12 mouse cellular contexts compared by ENCODE assay signal in genomic region chr11:63463797-63464331, GRCm38 (mm10).
A peak's percentile ranks its signal among the peaks of the same experiment; 100 is the strongest.
DNase-seq lines count a peak whose midpoint lies in the region; ATAC-seq and TF ChIP-seq lines count a peak whose summit lies in the region.
"Had no signal": no experiment of that assay in that cellular context is flagged by ENCODE, and none has a peak within 500 bp of the region (broad histone marks: within the 10 kb centered on the region; RNA-seq: fewer than 3 reads in every experiment).

No protein-coding gene starts in this region.

- H3K36me3 ChIP-seq in heart, embryonic 16.5 days (ENCODE audit: control insufficient read depth, insufficient read depth): no peaks in the 10 kb centered on the region
- H3K36me3 ChIP-seq in embryonic facial prominence, embryonic 10.5 days (replicated peaks): no peaks in the 10 kb centered on the region
- H3K36me3 ChIP-seq in kidney, adult 2 months (ENCODE audit: control insufficient read depth, insufficient read depth, low read length): no peaks in the 10 kb centered on the region
- no peaks in the 10 kb centered on the region for H3K36me3 ChIP-seq in midbrain, embryonic 15.5 days (replicated peaks)

- TF ChIP-seq POLR2A in kidney, adult 2 months (IDR thresholded peaks at IDR 0.05; ENCODE audit: low read depth, low read length): no peak

- no peak for ATAC-seq in heart, embryonic 16.5 days (replicated peaks; ENCODE audit: extremely low read depth, insufficient read depth, low FRiP score)
- no peak for ATAC-seq in midbrain, embryonic 15.5 days (replicated peaks)
- no peak for ATAC-seq in granulocyte monocyte progenitor cell, adult 5-6 weeks (replicated peaks; ENCODE audit: poor library complexity, severe bottlenecking)

- H3K27me3 ChIP-seq in heart, embryonic 16.5 days (ENCODE audit: control insufficient read depth, insufficient read depth, low read length): peaks cover 3% of the 10 kb centered on the region; the same call in 1 of the 2 replicates
- H3K27me3 ChIP-seq in embryonic facial prominence, embryonic 10.5 days (replicated peaks; ENCODE audit: low read depth, poor library complexity, severe bottlenecking): peaks cover 25% of the 10 kb centered on the region
- no peaks in the 10 kb centered on the region for H3K27me3 ChIP-seq in kidney, adult 2 months (replicated peaks; ENCODE audit: control insufficient read depth, insufficient read depth, low read length)
- H3K27me3 ChIP-seq in midbrain, embryonic 15.5 days (replicated peaks): no peaks in the 10 kb centered on the region
- H3K27me3 ChIP-seq: CH12.LX had no signal

- no peak overlapping the region for H3K27ac ChIP-seq in heart, embryonic 16.5 days (ENCODE audit: low read length)
- H3K27ac ChIP-seq in embryonic facial prominence, embryonic 10.5 days (replicated peaks): no peak overlapping the region
- H3K27ac ChIP-seq in kidney, adult 2 months (ENCODE audit: insufficient read depth, low read depth, low read length): no peak overlapping the region
- H3K27ac ChIP-seq in midbrain, embryonic 15.5 days: no peak overlapping the region
- H3K27ac ChIP-seq: left cerebral cortex, adult 2 months had no signal

- H3K9me3 ChIP-seq in heart, embryonic 16.5 days (replicated peaks; ENCODE audit: control insufficient read depth, low read length): no peaks in the 10 kb centered on the region
- no peaks in the 10 kb centered on the region for H3K9me3 ChIP-seq in embryonic facial prominence, embryonic 10.5 days
- H3K9me3 ChIP-seq in midbrain, embryonic 15.5 days: no peaks in the 10 kb centered on the region

- H3K4me1 ChIP-seq in heart, embryonic 16.5 days (ENCODE audit: control insufficient read depth, insufficient read depth, low read length): no peaks in the 10 kb centered on the region
- peaks cover 11% of the 10 kb centered on the region for H3K4me1 ChIP-seq in embryonic facial prominence, embryonic 10.5 days
- H3K4me1 ChIP-seq in kidney, adult 2 months (ENCODE audit: control insufficient read depth, insufficient read depth, low read length): no peaks in the 10 kb centered on the region
- H3K4me1 ChIP-seq in midbrain, embryonic 15.5 days: 0 out of 2 replicates have a peak, but pooled peaks cover 3% of the 10 kb centered on the region

- H3K9ac ChIP-seq in heart, embryonic 16.5 days (ENCODE audit: low read length): no peak overlapping the region
- H3K9ac ChIP-seq in midbrain, embryonic 15.5 days: no peak overlapping the region

- DNase-seq in heart, postnatal 14 days: no peak
- DNase-seq in embryonic facial prominence, embryonic 10.5 days (ENCODE audit: low spot score): peak; percentile 25
- peak; percentile 36 for DNase-seq in kidney, adult 2 months
- DNase-seq in thymus, postnatal 4 days: no peak
- DNase-seq in adrenal gland, postnatal 36 days: no peak
- DNase-seq: cerebellum, adult 8-10 months; lung, postnatal 14 days had no signal

- no peak for TF ChIP-seq CTCF in kidney, adult 2 months (conservative IDR thresholded peaks at IDR 0.05; ENCODE audit: insufficient read depth, insufficient read length, low read depth, low read length)

- WGBS in heart, embryonic 16.5 days: 64% methylated on average over 18 of the region's 18 CpGs
- 63% methylated on average over 18 of the region's 18 CpGs for WGBS in embryonic facial prominence, embryonic 10.5 days
- 35% methylated on average over 18 of the region's 18 CpGs for WGBS in kidney, adult 2 months
- WGBS in midbrain, embryonic 15.5 days: 55% methylated on average over 18 of the region's 18 CpGs

- intact Hi-C loops in heart, postnatal 14 days (cut with DNase I): no loop called here

- H3K4me3 ChIP-seq in heart, embryonic 16.5 days (ENCODE audit: low read length): no peak overlapping the region
- H3K4me3 ChIP-seq in embryonic facial prominence, embryonic 10.5 days: 0 out of 2 replicates have a peak overlapping the region, but pooled peaks have one; percentile 16
- no peak overlapping the region for H3K4me3 ChIP-seq in kidney, adult 2 months (ENCODE audit: insufficient read depth, low read depth, low read length)
- no peak overlapping the region for H3K4me3 ChIP-seq in midbrain, embryonic 15.5 days
- H3K4me3 ChIP-seq: left cerebral cortex, adult 2 months had no signal

- H3K4me2 ChIP-seq in heart, embryonic 16.5 days (ENCODE audit: low read depth, low read length): peak overlapping the region; percentile 19; the same call in 1 of the 2 replicates
- H3K4me2 ChIP-seq in midbrain, embryonic 15.5 days: 0 out of 2 replicates have a peak overlapping the region, but pooled peaks have one; percentile 2

Comparison
In these comparisons a context has a peak if more than half of its experiments do, and no peak if none do; other contexts are left out.
1. DNase-seq: peak in embryonic facial prominence, embryonic 10.5 days (single experiment) and kidney, adult 2 months (single experiment); none in heart, postnatal 14 days (0 of 2), thymus, postnatal 4 days (single experiment) and adrenal gland, postnatal 36 days (0 of 2).